Mouse (Mus musculus) bone marrow macrophage, adult 2 months (primary cell): Measurements from ENCODE around the gene Mdm2.

Experiments used
- CTCF ChIP-seq: IDR thresholded peaks from 2 replicates; pipeline ENCODE4 v1.5.1; 2012; ENCODE audit warnings: low read depth, mild to moderate bottlenecking, low read length, moderate library complexity
- POLR2A ChIP-seq: IDR thresholded peaks from 2 replicates; pipeline ENCODE4 v1.6.1; 2012; ENCODE audit warnings: mild to moderate bottlenecking, low read depth, low read length, borderline replicate concordance

- no peak for TF ChIP-seq CTCF
- TF ChIP-seq POLR2A: no peak
Observed at GRCm38 (mm10) chr10:117747711-117748110, 37.2 kb upstream of the Mdm2 start.
